Mouse (Mus musculus) heart, embryonic 15.5 days (tissue): ENCODE results near the gene Erh. TPM values are rescaled to one million over a fixed set of nuclear protein-coding genes. Genes with fewer than 3 reads are reported as not detected.

Source experiments
- ATAC-seq: fragments of 200-750 bp; cut with Nextera tagmentation; replicated peaks from 2 replicates; pipeline ENCODE4 v1.8.0; 2017; ENCODE audit warnings: low read depth, moderate TSS enrichment; ENCODE audit not compliant: insufficient number of reproducible peaks, insufficient read depth, low FRiP score
- H3K27ac ChIP-seq: fragments of 300-500 bp; sonication (generic); 2 replicates; pipeline ENCODE4 v1.5.1; 2015; ENCODE audit warnings: mild to moderate bottlenecking, inconsistent platforms
- H3K27me3 ChIP-seq: fragments of 300-500 bp; sonication (generic); 2 replicates; pipeline ENCODE4 v1.6.1; 2015; ENCODE audit warnings: inconsistent platforms
- H3K36me3 ChIP-seq: fragments of 300-500 bp; sonication (generic); 2 replicates; pipeline ENCODE4 v1.6.1; 2015; ENCODE audit warnings: mild to moderate bottlenecking, inconsistent platforms
- H3K4me1 ChIP-seq: fragments of 300-500 bp; sonication (generic); replicated peaks from 2 replicates; pipeline ENCODE4 v1.6.1; 2015; ENCODE audit warnings: inconsistent platforms
- H3K4me2 ChIP-seq: fragments of 300-500 bp; sonication (generic); 2 replicates; pipeline ENCODE4 v1.6.1; 2015; ENCODE audit warnings: inconsistent platforms, mild to moderate bottlenecking, moderate library complexity
- H3K4me3 ChIP-seq: fragments of 300-500 bp; sonication (generic); 2 replicates; pipeline ENCODE4 v1.5.1; 2015; ENCODE audit warnings: mild to moderate bottlenecking, inconsistent platforms
- H3K9ac ChIP-seq: fragments of 300-500 bp; sonication (generic); 2 replicates; pipeline ENCODE4 v1.6.1; 2015; ENCODE audit warnings: mild to moderate bottlenecking, inconsistent platforms
- H3K9me3 ChIP-seq: fragments of 300-500 bp; sonication (generic); replicated peaks from 2 replicates; pipeline ENCODE4 v1.6.1; 2016; ENCODE audit warnings: inconsistent platforms
- WGBS: fragments of 180-500 bp; shearing (Covaris S2); methylation state at CpG from one replicate; pipeline ENCODE4 v1.1.7; 2015; ENCODE audit warnings: mixed read lengths; 5-methylcytosine and 5-hydroxymethylcytosine counted together
- polyA plus RNA-seq: library from polyadenylated mRNA; unstranded; fragments of >200 nt; fragmentation: Nextera tagmentation; extraction: Ambion mirVana; gene quantifications from 2 replicates; pipeline ENCODE4 v1.2.1, GENCODE M21; 2015

The Erh gene
- polyA plus RNA-seq, 1 experiment from 2014 or later = 133 TPM

DNA sequence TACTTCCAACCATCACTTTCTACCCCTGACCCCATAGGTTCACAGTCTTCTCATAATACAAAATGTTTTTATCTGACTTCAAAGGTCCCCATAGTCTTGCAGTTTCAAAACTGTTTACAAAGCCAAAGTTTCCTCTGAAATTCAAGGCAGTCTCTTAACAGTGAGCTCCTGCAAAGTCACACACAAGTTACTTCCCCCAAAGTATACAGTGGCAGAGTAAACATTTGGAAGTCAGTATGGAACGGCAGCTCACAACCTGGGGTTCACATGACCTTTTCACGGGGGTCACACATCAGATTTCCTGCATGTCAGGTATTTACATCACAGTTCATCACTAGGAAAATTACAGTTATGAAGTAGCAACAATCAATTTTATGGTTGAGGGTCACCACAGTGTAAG lies 19.8 kb upstream of the Erh start:
- Histone ChIP-seq H3K9ac (no peak overlapping the region), H3K9me3 (no peaks in the 10 kb centered on the region), H3K27ac (no peak overlapping the region), H3K36me3 (peaks cover 26% of the 10 kb centered on the region; the same call in 1 of the 2 replicates), H3K4me3 (no peak overlapping the region), H3K4me1 (no peaks in the 10 kb centered on the region), H3K27me3 (no peaks in the 10 kb centered on the region), H3K4me2 (no peak overlapping the region)
- 72% methylated on average over 2 of the region's 2 CpGs for WGBS
- ATAC-seq = no peak

GRCm38 (mm10) chr12:80662322-80662721 lies 18.2 kb upstream of the Erh start:
- Histone ChIP-seq H3K4me2 (no peak overlapping the region), H3K36me3 (peaks cover 22% of the 10 kb centered on the region; the same call in 1 of the 2 replicates), H3K27ac (no peak overlapping the region), H3K27me3 (no peaks in the 10 kb centered on the region), H3K4me3 (no peak overlapping the region), H3K9ac (no peak overlapping the region), H3K4me1 (no peaks in the 10 kb centered on the region), H3K9me3 (no peaks in the 10 kb centered on the region)
- ATAC-seq = no peak
- whole genome bisulfite sequencing = 58% methylated on average over 10 of the region's 10 CpGs

DNA sequence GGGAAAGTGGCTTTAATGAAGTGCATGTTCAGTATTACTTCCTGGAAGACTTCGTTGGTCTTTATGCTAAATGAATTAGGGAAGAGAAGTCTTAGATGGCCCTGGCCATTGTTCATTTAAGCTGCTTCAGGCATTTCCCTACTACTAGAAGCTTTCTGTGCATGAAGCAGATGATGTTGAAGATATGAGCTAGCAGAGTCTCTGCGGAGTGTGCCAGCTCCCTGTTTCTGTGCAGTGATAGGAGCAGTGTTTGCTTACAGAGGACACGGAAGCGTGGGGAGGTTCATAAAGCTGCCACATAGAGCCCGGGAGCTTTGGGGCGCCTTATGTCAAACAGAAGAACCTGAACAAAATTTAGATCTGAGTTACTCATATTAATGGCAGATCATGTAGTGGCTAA lies 14.5 kb upstream of the Erh start:
- Histone ChIP-seq H3K9ac (no peak overlapping the region), H3K27ac (no peak overlapping the region), H3K36me3 (peaks cover 12% of the 10 kb centered on the region; the same call in 1 of the 2 replicates), H3K4me1 (peaks cover 9% of the 10 kb centered on the region), H3K27me3 (no peaks in the 10 kb centered on the region), H3K4me3 (no peak overlapping the region), H3K9me3 (no peaks in the 10 kb centered on the region), H3K4me2 (no peak overlapping the region)
- ATAC-seq = no peak
- 80% methylated on average over 6 of the region's 6 CpGs for WGBS

GRCm38 (mm10) chr12:80654659-80655025 lies 10.5 kb upstream of the Erh start:
- Histone ChIP-seq H3K27me3 (no peaks in the 10 kb centered on the region), H3K9ac (no peak overlapping the region), H3K36me3 (peaks cover 5% of the 10 kb centered on the region; the same call in 1 of the 2 replicates), H3K4me3 (no peak overlapping the region), H3K4me1 (peaks cover 10% of the 10 kb centered on the region), H3K27ac (no peak overlapping the region), H3K9me3 (no peaks in the 10 kb centered on the region), H3K4me2 (no peak overlapping the region)
- ATAC-seq = no peak
- 89% methylated on average over 3 of the region's 3 CpGs for WGBS

DNA sequence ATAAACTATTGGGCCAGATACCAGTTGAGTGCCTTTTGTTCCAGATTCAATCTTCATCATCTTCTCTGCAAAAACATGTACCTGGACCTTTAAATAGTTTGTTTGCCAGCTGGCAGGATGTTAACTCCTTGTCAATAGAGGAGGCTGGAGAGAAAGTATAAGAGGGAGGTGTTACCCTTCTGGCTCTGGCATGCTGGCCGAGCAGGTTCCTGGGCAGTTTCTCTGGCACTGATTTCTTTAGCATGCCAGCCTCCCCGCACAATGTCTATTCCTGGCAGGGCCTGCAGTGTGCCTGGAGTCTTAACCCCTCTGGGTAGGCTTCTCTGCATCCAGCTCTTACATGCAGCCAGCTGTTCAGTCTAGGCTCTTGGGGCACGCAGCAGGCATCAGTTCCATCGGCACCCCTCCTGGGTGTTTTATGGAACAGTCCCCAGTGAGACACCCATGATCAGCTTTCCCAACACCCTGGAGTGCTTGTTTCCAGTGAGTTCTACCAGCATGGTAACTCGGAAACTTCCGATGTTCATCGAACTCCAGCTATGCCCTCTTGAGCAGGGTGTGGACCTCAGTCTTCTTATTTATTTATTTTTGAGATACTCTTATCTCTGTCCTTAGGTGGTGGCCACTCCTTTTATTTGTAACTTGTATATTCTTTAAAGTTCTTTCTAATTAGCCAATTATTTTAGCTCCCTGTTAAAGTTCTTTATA lies 10.0 kb upstream of the Erh start:
- Histone ChIP-seq H3K9ac (no peak overlapping the region), H3K4me3 (no peak overlapping the region), H3K4me1 (peaks cover 10% of the 10 kb centered on the region), H3K4me2 (0 out of 2 replicates have a peak overlapping the region, but pooled peaks have one; percentile 13), H3K36me3 (peaks cover 5% of the 10 kb centered on the region; the same call in 1 of the 2 replicates), H3K27me3 (no peaks in the 10 kb centered on the region), H3K27ac (peak overlapping the region; percentile 27; the same call in 1 of the 2 replicates), H3K9me3 (no peaks in the 10 kb centered on the region)
- 75% methylated on average over 7 of the region's 7 CpGs for WGBS
- no peak for ATAC-seq

- H3K4me1 ChIP-seq = peaks cover 31% of the 10 kb centered on the region
- H3K4me2 ChIP-seq = peak overlapping the region; percentile 89
- no peak for ATAC-seq
- no peaks in the 10 kb centered on the region for H3K27me3 ChIP-seq
- no peaks in the 10 kb centered on the region for H3K9me3 ChIP-seq
- peaks cover 16% of the 10 kb centered on the region for H3K36me3 ChIP-seq
- no peak overlapping the region for H3K4me3 ChIP-seq
- 90% methylated on average over 3 of the region's 3 CpGs for WGBS
- no peak overlapping the region for H3K27ac ChIP-seq
- H3K9ac ChIP-seq = no peak overlapping the region
Observed at GRCm38 (mm10) chr12:80646377-80646776, 2.2 kb upstream of the Erh start.

DNA sequence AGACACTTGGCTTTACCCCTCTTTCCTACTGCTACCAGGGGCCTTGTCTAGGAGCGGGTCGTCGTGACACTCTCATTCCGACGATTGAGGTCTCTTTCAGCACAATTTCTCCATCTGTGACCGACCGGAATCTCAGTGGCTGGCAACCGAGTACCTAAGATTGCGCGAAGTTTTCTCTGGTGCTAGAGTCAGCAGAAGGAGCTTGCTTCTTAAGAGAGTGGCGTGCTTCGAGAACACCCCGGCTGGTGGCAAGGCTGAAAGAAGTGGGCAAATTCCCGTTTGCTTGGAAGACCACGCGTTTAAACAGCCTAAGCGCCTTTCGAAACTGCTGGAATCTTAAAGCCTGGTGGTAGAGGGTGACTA lies 346 bp upstream of the Erh start:
- WGBS = 4% methylated on average over 18 of the region's 18 CpGs
- H3K27ac ChIP-seq = no peak overlapping the region; the same call in 1 of the 2 replicates
- peak overlapping the region; percentile 99 for H3K4me3 ChIP-seq
- peaks cover 27% of the 10 kb centered on the region for H3K36me3 ChIP-seq
- no peak for ATAC-seq
- no peaks in the 10 kb centered on the region for H3K9me3 ChIP-seq
- peak overlapping the region; percentile 67 for H3K9ac ChIP-seq
- peak overlapping the region; percentile 89 for H3K4me2 ChIP-seq
- peaks cover 31% of the 10 kb centered on the region for H3K4me1 ChIP-seq
- no peaks in the 10 kb centered on the region for H3K27me3 ChIP-seq

DNA sequence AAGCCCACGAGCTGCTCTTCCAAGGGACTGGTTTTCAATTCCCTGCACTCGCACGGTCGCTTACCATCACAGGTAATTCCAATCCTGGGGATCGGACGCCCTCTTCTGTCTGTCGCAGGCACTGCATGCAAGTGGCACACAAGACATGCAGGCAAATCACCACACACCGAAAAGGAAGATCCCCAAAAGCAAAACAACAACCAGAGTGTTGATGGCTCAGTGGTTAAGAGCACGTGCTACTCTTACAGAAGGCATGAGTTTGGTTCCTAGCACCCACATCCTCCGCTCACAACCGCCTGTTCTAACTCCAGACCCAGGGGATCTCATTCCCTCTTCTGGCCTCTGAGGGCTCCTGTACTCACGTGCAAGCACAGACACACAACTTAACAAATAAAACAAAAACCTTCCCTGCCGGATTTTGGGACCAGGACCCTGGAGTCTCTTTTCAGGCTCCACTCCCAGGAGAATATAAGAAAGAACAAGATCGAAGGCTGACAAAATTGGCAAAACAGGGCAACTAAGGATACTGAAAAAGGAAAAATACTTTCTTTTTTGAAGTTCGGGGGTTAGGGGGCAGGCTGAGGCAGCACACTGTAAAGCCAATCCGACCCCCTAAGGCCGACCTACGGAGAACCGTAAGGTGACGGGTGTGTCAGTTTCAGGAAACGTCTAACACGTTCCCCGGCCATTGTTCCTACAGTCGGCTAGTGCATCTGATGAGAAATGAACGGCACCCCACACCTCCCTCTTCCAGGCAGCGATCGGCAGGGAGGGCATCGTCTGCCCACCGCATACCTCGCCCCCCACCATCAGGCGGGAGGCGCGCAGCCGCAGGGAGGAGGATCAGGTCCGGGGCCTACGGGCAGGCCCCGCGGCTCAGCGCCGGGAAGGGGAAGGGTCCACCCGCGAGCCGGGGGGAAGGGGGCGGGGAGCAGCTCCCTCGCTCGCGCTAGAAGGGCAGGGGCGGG lies 1.1 kb downstream of the Erh start:
- Histone ChIP-seq H3K4me2 (peak overlapping the region; percentile 89), H3K36me3 (peaks cover 33% of the 10 kb centered on the region), H3K9me3 (no peaks in the 10 kb centered on the region), H3K27ac (peak overlapping the region; percentile 93), H3K9ac (peak overlapping the region; percentile 97), H3K4me1 (peaks cover 31% of the 10 kb centered on the region), H3K4me3 (peak overlapping the region; percentile 99), H3K27me3 (no peaks in the 10 kb centered on the region)
- 2% methylated on average over 48 of the region's 48 CpGs for WGBS
- peak; percentile 66 for ATAC-seq

GRCm38 (mm10) chr12:80631790-80632189 lies 12.4 kb downstream of the Erh start:
- no peak for ATAC-seq
- no peaks in the 10 kb centered on the region for H3K27me3 ChIP-seq
- H3K4me1 ChIP-seq = no peaks in the 10 kb centered on the region
- H3K4me2 ChIP-seq = no peak overlapping the region
- no peaks in the 10 kb centered on the region for H3K9me3 ChIP-seq
- H3K36me3 ChIP-seq = peaks cover 34% of the 10 kb centered on the region
- H3K9ac ChIP-seq = no peak overlapping the region
- WGBS = 76% methylated on average over 5 of the region's 5 CpGs
- no peak overlapping the region for H3K27ac ChIP-seq
- no peak overlapping the region for H3K4me3 ChIP-seq

- Histone ChIP-seq H3K27me3 (no peaks in the 10 kb centered on the region), H3K4me1 (no peaks in the 10 kb centered on the region; the same call in 1 of the 2 replicates), H3K27ac (no peak overlapping the region), H3K4me3 (no peak overlapping the region), H3K9ac (no peak overlapping the region), H3K36me3 (no peaks in the 10 kb centered on the region), H3K9me3 (no peaks in the 10 kb centered on the region), H3K4me2 (no peak overlapping the region)
- WGBS = 68% methylated on average over 5 of the region's 5 CpGs
- ATAC-seq = no peak
Observed at GRCm38 (mm10) chr12:80620501-80620900, 23.6 kb downstream of the Erh start.

DNA sequence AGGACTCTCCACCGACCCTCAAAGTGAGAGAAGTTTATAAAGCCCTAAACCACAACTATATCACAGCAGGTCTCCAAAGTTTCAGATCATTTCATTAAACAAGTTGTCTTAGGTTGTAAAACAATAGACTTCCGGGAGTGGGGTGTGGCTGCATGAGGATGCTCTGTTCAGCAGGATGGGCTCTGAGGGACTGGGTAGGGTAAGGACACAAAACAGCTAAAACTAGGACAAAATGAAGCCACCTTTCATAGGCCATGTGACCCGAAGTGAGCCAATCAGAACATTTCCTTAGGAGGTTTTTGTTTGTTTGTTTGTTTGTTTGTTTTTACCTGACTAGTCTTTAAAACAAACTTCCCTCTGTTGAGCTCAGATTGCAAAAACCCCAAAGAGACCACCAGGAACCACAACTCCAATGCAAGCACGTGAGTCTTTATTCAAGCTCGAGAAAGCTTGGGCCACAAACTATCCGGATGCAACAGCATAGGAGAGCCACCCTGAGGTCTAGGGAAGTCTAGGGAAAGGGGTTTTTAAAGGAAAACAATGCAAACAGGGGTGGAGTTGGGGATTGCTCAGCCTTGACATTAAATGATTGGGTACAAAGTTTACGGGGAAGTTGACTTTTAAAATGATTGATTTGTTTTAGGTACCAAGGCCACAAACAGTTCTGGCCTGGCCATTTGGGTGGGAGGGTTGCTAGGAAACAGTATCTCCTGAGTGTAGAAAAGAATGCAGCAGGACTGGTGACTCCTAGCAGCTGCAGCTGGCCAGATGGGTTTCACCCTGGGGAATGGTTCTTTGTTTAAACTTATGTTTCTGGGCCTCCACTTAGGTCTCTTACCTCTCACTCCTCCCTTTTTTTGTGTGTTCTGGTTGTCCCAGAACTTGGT lies 28.5 kb downstream of the Erh start:
- H3K36me3 ChIP-seq = no peaks in the 10 kb centered on the region
- no peaks in the 10 kb centered on the region for H3K9me3 ChIP-seq
- no peaks in the 10 kb centered on the region for H3K27me3 ChIP-seq
- no peak overlapping the region for H3K27ac ChIP-seq
- no peak overlapping the region for H3K4me3 ChIP-seq
- no peak overlapping the region for H3K9ac ChIP-seq
- no peak overlapping the region for H3K4me2 ChIP-seq
- no peak for ATAC-seq
- peaks cover 2% of the 10 kb centered on the region for H3K4me1 ChIP-seq
- WGBS = 49% methylated on average over 7 of the region's 7 CpGs
